Mouse (Mus musculus): ENCODE measurements around the gene Urb2. TPM values are rescaled to one million over a fixed set of nuclear protein-coding genes. Genes with fewer than 3 reads are reported as not detected.

Urb2 gene
- polyA plus RNA-seq, 1 experiment from 2014 or later, result 0.88 TPM

GRCm38 (mm10) chr8:124070363-124071324, 49.3 kb downstream of the Urb2 start:
- WGBS, result 42% methylated on average over 18 of the region's 18 CpGs

DNA sequence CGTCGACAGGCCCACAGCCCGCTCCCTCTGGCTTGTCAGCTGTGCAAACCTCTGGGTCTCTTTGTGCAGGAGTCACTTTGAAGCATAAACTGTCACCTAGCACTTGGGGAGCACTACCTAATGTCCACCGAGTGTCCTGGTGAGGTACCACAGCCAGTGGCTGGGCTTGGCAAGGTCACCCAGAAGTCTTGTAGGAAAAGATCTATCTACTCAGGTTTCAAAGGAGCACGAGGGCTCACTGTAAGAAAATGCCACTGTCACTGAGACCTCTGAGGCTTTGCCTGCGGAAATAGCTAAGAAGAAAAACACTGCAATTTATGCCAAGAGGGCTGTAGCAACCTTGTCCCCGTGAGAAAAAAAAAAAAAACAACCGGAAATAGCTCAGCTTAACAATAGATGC, 54.7 kb downstream of the Urb2 start:
- H3K36me3 ChIP-seq (ENCODE audit: insufficient read depth, low read length), result no peaks in the 10 kb centered on the region
- H3K9ac ChIP-seq (replicated peaks; ENCODE audit: low read depth), result no peak overlapping the region
- DNase-seq (ENCODE audit: low spot score) (no peak), ATAC-seq (no peak)
- H3K4me1 ChIP-seq (ENCODE audit: insufficient read depth, low read depth, low read length), result no peaks in the 10 kb centered on the region
- H3K4me3 ChIP-seq (ENCODE audit: low read depth, low read length), result no peak overlapping the region
- 40% methylated on average over 8 of the region's 8 CpGs for WGBS
- H3K9me3 ChIP-seq (ENCODE audit: low read length), result no peaks in the 10 kb centered on the region
- no peak for TF ChIP-seq CTCF (IDR thresholded peaks at IDR 0.05)
- no peak for TF ChIP-seq EP300 (IDR thresholded peaks at IDR 0.05)
- H3K4me2 ChIP-seq (replicated peaks; ENCODE audit: low read depth, low read length), result no peak overlapping the region
- no peaks in the 10 kb centered on the region for H3K27me3 ChIP-seq (replicated peaks; ENCODE audit: insufficient read depth, low read length)
- H3K27ac ChIP-seq (ENCODE audit: low read length), result no peak overlapping the region

More at GRCm38 (mm10) chr8:124070363-124071324, 49.3 kb downstream of the Urb2 start:
- no peak overlapping the region for H3K4me3 ChIP-seq (ENCODE audit: low read depth, low read length)
- H3K27ac ChIP-seq (ENCODE audit: low read length), result no peak overlapping the region
- DNase-seq (ENCODE audit: low spot score) (peak; percentile 60), ATAC-seq (peak; percentile 56)
- H3K27me3 ChIP-seq (replicated peaks; ENCODE audit: insufficient read depth, low read length), result no peaks in the 10 kb centered on the region
- TF ChIP-seq EP300 (IDR thresholded peaks at IDR 0.05), result no peak
- H3K4me2 ChIP-seq (replicated peaks; ENCODE audit: low read depth, low read length), result no peak overlapping the region
- H3K9me3 ChIP-seq (ENCODE audit: low read length), result no peaks in the 10 kb centered on the region
- no peak overlapping the region for H3K9ac ChIP-seq (replicated peaks; ENCODE audit: low read depth)
- H3K4me1 ChIP-seq (ENCODE audit: insufficient read depth, low read depth, low read length), result no peaks in the 10 kb centered on the region
- no peaks in the 10 kb centered on the region for H3K36me3 ChIP-seq (ENCODE audit: insufficient read depth, low read length)

DNA sequence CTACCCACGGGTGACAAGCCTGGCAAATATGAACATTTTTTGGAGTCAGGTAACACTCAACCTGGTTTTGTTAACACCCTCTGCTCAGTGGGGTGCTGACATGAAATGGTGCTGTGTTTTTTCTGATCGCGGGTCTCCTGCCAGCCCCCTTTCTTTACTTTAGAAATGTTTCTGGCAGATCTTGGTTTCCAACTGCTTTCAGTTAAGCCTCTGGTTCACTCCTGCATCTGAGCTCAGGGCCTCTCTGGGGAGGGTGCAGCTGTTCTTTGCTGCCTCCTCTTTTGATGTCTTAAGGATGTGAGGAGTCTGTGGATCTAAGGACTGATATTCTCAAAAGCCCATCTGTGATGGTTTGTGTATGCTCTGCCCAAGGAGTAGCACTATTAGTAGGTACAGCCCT, 55.1 kb downstream of the Urb2 start:
- Histone ChIP-seq H3K4me2 (replicated peaks; ENCODE audit: low read depth, low read length) (no peak overlapping the region), H3K9ac (replicated peaks; ENCODE audit: low read depth) (no peak overlapping the region), H3K27me3 (replicated peaks; ENCODE audit: insufficient read depth, low read length) (no peaks in the 10 kb centered on the region), H3K9me3 (ENCODE audit: low read length) (no peaks in the 10 kb centered on the region), H3K4me1 (ENCODE audit: insufficient read depth, low read depth, low read length) (no peaks in the 10 kb centered on the region), H3K4me3 (ENCODE audit: low read depth, low read length) (no peak overlapping the region), H3K36me3 (ENCODE audit: insufficient read depth, low read length) (no peaks in the 10 kb centered on the region), H3K27ac (ENCODE audit: low read length) (no peak overlapping the region)
- ATAC-seq, result no peak
- DNase-seq (ENCODE audit: low spot score), result no peak
- WGBS, result 46% methylated on average over 3 of the region's 3 CpGs
- TF ChIP-seq EP300 (IDR thresholded peaks at IDR 0.05), result no peak
- TF ChIP-seq CTCF (IDR thresholded peaks at IDR 0.05), result no peak

GRCm38 (mm10) chr8:124077377-124077776, 56.1 kb downstream of the Urb2 start:
- H3K9ac ChIP-seq (replicated peaks; ENCODE audit: low read depth), result no peak overlapping the region
- WGBS, result 67% methylated on average over 8 of the region's 8 CpGs
- H3K4me2 ChIP-seq (replicated peaks; ENCODE audit: low read depth, low read length), result no peak overlapping the region
- no peaks in the 10 kb centered on the region for H3K27me3 ChIP-seq (replicated peaks; ENCODE audit: insufficient read depth, low read length)
- ATAC-seq (no peak), DNase-seq (ENCODE audit: low spot score) (no peak)
- H3K9me3 ChIP-seq (ENCODE audit: low read length), result no peaks in the 10 kb centered on the region
- H3K4me1 ChIP-seq (ENCODE audit: insufficient read depth, low read depth, low read length), result no peaks in the 10 kb centered on the region
- TF ChIP-seq EP300 (IDR thresholded peaks at IDR 0.05), result no peak
- no peak for TF ChIP-seq CTCF (IDR thresholded peaks at IDR 0.05)
- H3K36me3 ChIP-seq (ENCODE audit: insufficient read depth, low read length), result no peaks in the 10 kb centered on the region
- H3K4me3 ChIP-seq (ENCODE audit: low read depth, low read length), result no peak overlapping the region
- H3K27ac ChIP-seq (ENCODE audit: low read length), result no peak overlapping the region

GRCm38 (mm10) chr8:124077998-124078397, 56.7 kb downstream of the Urb2 start:
- no peak for DNase-seq (ENCODE audit: low spot score)
- no peaks in the 10 kb centered on the region for H3K27me3 ChIP-seq (replicated peaks; ENCODE audit: insufficient read depth, low read length)
- H3K4me2 ChIP-seq (replicated peaks; ENCODE audit: low read depth, low read length), result no peak overlapping the region
- H3K9ac ChIP-seq (replicated peaks; ENCODE audit: low read depth), result no peak overlapping the region
- no peak for ATAC-seq
- WGBS, result 74% methylated on average over 10 of the region's 10 CpGs
- no peaks in the 10 kb centered on the region for H3K4me1 ChIP-seq (ENCODE audit: insufficient read depth, low read depth, low read length)
- no peaks in the 10 kb centered on the region for H3K9me3 ChIP-seq (ENCODE audit: low read length)
- H3K36me3 ChIP-seq (ENCODE audit: insufficient read depth, low read length), result no peaks in the 10 kb centered on the region
- H3K27ac ChIP-seq (ENCODE audit: low read length), result no peak overlapping the region
- no peak overlapping the region for H3K4me3 ChIP-seq (ENCODE audit: low read depth, low read length)
- peak; percentile 56 for TF ChIP-seq CTCF (IDR thresholded peaks at IDR 0.05)
- TF ChIP-seq EP300 (IDR thresholded peaks at IDR 0.05), result no peak

DNA sequence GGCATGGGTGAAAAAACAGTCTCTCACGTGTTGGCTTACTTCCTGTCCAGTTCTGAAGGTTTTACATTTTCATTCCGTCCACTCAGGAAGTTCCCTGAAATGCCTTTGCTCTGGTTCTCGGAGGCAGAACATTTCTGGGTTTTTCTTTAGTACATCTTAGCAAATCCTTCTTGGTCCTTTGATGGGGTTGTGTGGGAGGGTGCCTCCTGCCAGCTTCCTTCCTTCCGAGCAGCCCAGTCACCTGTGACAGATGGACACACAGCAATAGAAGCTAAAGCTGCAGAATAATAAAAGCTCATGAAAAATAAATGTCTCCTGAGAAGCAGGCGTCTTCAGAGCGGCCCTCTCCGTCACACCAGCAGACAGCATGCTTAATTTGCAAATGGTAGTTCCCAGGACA, 57.7 kb downstream of the Urb2 start:
- H3K27me3 ChIP-seq (replicated peaks; ENCODE audit: insufficient read depth, low read length), result no peaks in the 10 kb centered on the region
- TF ChIP-seq EP300 (IDR thresholded peaks at IDR 0.05) (no peak), CTCF (IDR thresholded peaks at IDR 0.05) (no peak)
- no peaks in the 10 kb centered on the region for H3K9me3 ChIP-seq (ENCODE audit: low read length)
- no peaks in the 10 kb centered on the region for H3K36me3 ChIP-seq (ENCODE audit: insufficient read depth, low read length)
- DNase-seq (ENCODE audit: low spot score) (no peak), ATAC-seq (no peak)
- no peaks in the 10 kb centered on the region for H3K4me1 ChIP-seq (ENCODE audit: insufficient read depth, low read depth, low read length)
- H3K4me3 ChIP-seq (ENCODE audit: low read depth, low read length), result no peak overlapping the region
- no peak overlapping the region for H3K4me2 ChIP-seq (replicated peaks; ENCODE audit: low read depth, low read length)
- no peak overlapping the region for H3K27ac ChIP-seq (ENCODE audit: low read length)
- WGBS, result 62% methylated on average over 7 of the region's 7 CpGs
- no peak overlapping the region for H3K9ac ChIP-seq (replicated peaks; ENCODE audit: low read depth)

Measured in lung, postnatal 0 days (tissue).